Mouse (Mus musculus): Measurements from ENCODE around the gene Timp2. TPM values are rescaled to one million over a fixed set of nuclear protein-coding genes. Genes with fewer than 3 reads are reported as not detected.

The Timp2 gene
- total RNA-seq, 2 experiments from 2014 or later, result 26.4 to 39.0 TPM

- ATAC-seq (ENCODE audit: poor library complexity, severe bottlenecking), result no peak
Observed at GRCm38 (mm10) chr11:118298810-118299209, 56.7 kb downstream of the Timp2 start.

DNA sequence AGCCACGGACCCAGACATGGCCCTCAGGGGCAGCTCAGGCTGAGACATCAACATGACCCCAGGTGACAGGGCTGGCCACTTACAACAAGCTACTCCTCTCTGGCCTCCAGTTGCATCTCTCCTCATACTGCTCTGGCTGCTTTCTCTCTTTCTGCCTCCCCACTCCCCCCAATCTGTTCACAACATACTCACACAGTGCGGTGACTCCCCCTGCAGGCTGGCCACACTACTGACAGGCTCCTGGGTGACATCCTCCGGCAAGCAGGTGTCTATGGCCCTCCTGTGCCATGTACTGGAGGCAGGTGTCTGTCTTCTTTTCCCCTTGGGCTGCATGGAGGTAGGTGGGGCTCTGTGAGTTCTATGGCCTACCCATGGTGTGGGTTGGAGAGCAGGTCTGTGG, 57.6 kb downstream of the Timp2 start:
- no peak for ATAC-seq (ENCODE audit: poor library complexity, severe bottlenecking)

- ATAC-seq (ENCODE audit: poor library complexity, severe bottlenecking), result no peak
Observed at GRCm38 (mm10) chr11:118295026-118295425, 60.5 kb downstream of the Timp2 start.

DNA sequence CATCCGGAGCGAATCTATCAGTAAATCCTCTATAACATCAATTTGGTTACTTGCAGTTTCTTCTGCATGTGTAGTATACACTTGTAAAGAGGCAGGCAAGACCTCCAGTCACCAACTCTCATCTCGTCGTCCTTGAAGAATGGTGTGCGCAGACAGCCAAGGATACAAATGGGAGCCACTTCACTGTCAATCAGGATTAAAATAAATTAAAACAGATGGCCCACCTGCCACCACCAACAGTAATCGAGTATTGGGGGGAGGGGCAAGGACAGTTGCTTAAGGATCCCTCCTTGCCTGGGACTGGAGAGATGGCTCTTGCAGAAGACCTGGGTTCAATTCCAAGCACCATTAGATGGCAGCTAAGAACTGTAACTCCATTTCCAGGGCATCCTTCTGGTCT, 62.9 kb downstream of the Timp2 start:
- no peak for ATAC-seq (ENCODE audit: poor library complexity, severe bottlenecking)

GRCm38 (mm10) chr11:118289999-118290889, 65.3 kb downstream of the Timp2 start, which contains the start of gene Usp36:
Gene Usp36, minus strand, starts transcription at chr11:118290244.
- ATAC-seq (ENCODE audit: poor library complexity, severe bottlenecking), result peak; percentile 97

DNA sequence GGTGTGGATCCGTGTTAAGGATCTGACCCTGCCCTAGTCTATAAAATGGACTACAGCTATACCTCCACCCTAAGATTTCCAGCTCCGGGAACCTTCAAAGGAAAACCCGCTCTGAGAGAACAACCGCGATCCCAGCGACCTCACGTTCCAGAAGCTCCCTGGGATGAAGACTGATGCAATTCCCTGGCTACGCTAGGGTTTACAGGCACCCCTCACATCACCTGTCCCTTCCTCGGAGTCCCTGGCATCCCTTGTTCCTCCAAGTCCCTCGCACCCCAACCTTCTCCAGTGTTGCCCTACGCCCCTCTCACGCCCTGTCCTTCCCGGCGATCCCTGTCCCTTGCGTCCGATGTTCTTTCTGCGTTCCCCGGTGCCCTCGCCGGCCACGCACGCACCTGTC, 66.0 kb downstream of the Timp2 start:
- ATAC-seq (ENCODE audit: poor library complexity, severe bottlenecking), result no peak

DNA sequence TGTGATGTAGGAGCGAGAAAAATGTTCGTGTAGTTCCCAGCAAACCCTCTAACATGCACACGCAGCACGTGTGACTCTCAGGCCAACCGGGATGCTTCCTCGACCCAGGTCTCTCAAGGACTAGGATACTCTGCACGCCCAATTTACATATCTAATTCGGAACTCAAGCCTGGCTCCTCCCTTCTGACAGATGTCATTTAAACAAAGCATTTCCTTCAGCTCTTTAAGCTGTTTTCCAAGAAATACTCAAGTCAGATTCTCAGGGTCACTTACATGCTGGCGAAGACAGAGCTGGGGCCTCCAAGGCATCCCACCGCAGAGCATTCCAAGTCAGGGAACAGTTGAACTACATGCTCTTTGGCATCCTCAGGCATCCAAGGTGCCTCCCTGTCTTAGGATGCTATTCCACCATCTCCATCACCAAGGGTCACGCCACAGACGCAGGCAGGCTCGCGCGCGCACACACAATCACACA, 66.5 kb downstream of the Timp2 start:
- no peak for ATAC-seq (ENCODE audit: poor library complexity, severe bottlenecking)

DNA sequence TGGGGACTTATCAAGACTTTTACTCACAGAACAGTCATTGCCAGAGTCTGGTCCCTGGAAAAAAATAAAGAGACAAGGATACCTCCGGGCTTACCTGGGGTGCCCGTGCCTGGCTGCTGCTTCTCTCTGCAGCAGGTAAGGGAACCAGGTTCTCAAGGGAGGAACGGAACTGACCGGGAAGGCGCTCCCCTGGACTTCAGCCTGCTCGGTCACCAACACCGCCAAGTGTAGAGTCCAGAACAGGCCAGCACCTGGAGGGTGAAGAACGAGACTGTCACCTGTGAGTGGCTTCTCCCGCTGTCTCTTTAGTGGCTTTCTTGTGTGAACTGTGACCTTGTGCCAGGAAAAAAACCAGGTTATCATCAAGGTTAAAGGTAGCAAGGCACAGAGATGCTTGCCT, 68.0 kb downstream of the Timp2 start:
- ATAC-seq (ENCODE audit: poor library complexity, severe bottlenecking), result no peak

GRCm38 (mm10) chr11:118286434-118286833, 69.1 kb downstream of the Timp2 start:
- ATAC-seq (ENCODE audit: poor library complexity, severe bottlenecking), result no peak

DNA sequence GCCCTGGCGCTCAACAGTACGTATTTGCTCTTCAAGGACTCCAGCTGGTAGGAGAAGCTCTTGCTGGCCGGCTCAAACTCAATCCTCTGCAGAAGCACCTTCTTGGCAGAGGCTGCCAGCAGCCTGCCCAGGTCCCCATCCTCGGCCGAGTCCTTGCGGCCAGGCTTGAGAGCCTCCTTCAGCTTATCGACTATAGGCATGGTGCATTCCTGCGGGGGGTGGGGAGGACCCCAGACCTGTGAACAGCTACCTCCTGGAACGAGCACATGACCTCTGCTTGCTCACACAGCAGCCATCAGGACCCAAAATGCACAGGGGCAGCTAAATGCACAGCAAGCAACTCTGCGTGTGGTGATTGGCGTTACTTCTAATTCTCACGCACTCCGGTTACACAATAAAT, 69.7 kb downstream of the Timp2 start:
- no peak for ATAC-seq (ENCODE audit: poor library complexity, severe bottlenecking)

GRCm38 (mm10) chr11:118280218-118280617, 75.3 kb downstream of the Timp2 start:
- ATAC-seq (ENCODE audit: poor library complexity, severe bottlenecking), result no peak

DNA sequence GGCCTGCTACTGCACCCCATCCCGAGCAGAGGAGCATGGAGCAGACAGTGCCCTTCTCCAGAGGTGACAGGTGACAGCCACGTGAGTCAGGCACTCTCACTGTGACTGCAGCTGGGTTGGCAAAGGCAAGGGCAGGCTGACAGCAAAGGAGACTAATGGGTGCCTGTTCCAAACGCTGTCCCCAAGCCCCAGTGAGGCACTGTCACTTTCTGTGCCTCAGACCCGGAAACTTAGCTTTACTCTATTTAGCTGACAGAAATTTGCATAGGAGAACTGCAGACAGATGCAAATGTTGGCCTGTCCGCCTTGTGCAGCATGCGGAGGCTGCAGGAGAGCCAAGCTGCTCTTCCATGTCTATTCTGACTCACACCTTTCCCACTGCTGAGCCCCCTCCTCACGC, 79.2 kb downstream of the Timp2 start:
- ATAC-seq (ENCODE audit: poor library complexity, severe bottlenecking), result no peak

DNA sequence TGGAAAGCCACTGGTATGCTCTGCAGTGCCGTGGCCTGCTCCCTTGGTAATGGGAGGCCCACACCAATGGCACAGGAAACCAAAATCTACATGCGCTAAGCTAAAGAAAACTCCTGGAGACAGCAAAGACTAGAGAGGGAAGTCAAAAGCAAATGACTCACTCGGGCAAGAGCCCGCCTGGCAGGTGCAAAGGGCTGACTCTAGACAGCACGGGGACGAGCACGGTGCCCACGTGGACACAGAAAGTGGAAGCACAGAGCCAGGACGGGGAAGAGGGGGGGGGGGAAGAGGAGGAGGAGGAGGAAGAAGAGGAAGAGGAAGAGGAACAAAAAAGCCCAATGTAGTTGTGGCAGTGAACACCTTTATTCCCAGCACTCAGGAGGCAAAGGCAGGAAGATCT, 80.4 kb downstream of the Timp2 start:
- peak; percentile 77 for ATAC-seq (ENCODE audit: poor library complexity, severe bottlenecking)

DNA sequence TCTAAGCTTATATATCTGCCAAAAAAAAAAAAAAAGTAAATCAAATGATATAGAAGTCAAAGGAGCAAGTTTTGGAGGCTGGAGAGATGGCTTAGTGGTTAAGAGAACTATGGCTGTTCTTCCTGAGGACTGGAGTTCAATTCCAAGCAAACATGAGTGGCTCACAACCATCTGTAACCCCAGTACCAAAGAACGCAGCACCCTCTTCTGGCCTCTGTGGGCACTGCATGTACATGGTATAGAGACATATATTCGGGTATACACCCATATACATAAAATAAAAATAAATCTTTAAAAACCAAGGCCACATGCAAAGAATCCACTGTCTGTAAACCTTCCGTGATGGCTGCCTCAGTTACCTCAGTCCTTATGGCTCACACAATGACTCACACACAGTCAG, 85.7 kb downstream of the Timp2 start:
- no peak for ATAC-seq (ENCODE audit: poor library complexity, severe bottlenecking)

GRCm38 (mm10) chr11:118266666-118267046, 88.9 kb downstream of the Timp2 start:
- no peak for ATAC-seq (ENCODE audit: poor library complexity, severe bottlenecking)

DNA sequence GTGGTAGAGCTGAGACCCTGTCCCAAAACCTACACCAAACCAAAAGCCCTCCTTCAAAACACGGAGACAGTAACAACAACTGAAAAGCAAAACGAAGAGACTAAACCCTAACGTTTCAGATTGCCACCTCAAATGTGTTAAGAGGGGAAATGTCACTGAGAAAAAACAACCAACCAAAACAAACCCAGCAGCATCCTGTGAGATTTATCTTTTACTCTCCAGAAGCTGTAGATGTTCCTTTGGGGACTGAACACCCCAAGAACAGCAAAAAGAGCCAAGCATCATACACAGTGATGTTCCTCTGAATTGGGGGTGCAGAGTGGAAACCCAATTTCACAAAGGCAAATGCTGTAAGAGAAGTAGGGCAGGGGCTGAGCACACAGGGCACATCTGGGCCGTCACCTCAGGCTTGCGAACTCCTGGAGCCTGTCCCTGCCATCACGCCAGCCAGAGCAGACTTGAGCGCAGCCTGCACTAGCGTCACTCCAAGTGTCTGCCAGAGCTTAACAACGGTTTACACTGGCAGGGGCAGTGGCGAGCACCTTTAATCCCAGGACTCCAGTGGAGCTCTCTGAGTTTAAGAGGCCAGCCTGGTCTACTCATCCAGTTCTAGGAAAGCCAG, 89.4 kb downstream of the Timp2 start:
- ATAC-seq (ENCODE audit: poor library complexity, severe bottlenecking), result no peak

DNA sequence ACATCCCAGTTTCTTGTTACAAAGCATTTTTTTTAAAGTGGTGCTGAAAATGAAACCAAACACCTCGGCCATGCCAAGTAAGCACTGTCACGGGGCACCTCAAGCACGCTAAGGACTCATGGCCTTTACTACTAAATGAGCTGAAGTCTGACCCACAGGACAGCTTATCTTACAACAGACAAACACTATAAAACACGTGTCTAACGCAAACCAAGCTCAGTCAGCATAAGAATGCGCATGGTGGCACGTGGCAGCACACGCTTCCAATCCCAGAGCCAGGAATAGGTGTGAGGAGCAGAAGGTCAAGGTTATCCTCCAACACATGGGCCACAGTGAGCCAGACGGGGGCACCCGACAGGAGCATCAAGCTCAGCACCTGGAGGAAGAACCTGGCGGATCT, 89.9 kb downstream of the Timp2 start:
- ATAC-seq (ENCODE audit: poor library complexity, severe bottlenecking), result no peak

- no peak for ATAC-seq (ENCODE audit: poor library complexity, severe bottlenecking)
Observed at GRCm38 (mm10) chr11:118263146-118263545, 92.4 kb downstream of the Timp2 start.

- no peak for ATAC-seq (ENCODE audit: poor library complexity, severe bottlenecking)
Observed at GRCm38 (mm10) chr11:118260081-118260480, 95.5 kb downstream of the Timp2 start.

DNA sequence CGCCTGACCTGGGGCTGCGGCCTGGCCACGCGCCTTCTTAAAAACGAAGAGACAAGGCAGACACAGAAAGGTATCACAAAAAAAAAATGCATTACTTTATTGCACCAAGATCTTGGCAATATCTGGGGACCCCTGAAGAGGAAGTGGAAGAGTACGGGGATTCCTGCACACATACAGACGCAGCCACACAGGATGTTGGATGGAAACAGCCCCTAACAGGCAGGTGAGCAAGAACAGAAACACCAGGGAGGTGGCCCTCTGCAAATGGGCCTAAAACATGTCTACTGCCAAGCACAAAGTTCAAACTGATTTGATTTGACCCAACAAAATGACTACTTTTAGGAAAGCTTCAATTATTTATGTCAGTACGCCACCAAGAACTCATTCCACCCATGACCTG, 96.0 kb downstream of the Timp2 start:
- no peak for ATAC-seq (ENCODE audit: poor library complexity, severe bottlenecking)

DNA sequence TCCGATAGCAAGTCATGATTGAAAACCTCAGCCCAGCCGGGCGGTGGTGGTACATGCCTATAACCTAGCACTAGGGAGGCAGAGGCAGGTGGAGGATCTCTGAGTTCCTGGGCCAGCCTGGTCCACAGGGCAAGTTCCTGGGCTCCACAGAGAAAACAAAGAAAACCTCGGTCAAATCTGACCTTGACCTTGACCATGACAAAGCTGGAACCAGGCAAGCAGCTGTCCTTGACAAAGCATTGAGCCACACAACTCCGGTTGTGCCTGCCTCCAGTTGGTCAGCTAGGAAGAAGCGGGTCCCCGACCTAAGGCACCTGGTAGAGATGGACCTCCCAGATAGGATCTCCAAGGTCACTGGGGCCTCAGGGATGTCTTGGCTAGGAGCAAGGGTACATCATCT, 99.2 kb downstream of the Timp2 start:
- no peak for ATAC-seq (ENCODE audit: poor library complexity, severe bottlenecking)

Data from megakaryocyte, adult 5-6 weeks (primary cell).